Mouse (Mus musculus): ENCODE results near the gene Farsa.

Farsa gene

GRCm38 (mm10) chr8:84912391-84912790 is 55.6 kb downstream of the Farsa start:
- no peak for DNase-seq

GRCm38 (mm10) chr8:84912895-84913501 is 56.2 kb downstream of the Farsa start:
- DNase-seq: peak; percentile 74

DNA sequence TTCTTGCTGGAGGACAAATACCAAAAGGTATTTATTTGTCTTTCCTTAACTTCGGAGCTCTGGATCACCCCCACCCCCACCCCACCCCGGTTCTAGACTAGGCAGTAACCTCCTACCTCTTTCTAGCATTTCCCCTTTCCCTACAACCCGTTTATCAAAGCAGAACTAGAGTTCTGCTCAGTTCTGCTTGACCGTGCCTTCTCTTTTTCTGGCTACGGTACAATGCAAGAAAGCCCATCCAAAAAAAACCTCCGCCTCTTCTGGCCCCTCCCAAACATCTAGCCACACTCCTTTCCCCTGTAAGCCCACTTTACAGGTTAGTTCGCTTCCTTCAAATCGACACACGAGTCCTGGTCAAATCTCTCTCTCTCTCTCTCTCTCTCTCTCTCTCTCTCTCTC is 56.7 kb downstream of the Farsa start:
- DNase-seq: no peak

DNA sequence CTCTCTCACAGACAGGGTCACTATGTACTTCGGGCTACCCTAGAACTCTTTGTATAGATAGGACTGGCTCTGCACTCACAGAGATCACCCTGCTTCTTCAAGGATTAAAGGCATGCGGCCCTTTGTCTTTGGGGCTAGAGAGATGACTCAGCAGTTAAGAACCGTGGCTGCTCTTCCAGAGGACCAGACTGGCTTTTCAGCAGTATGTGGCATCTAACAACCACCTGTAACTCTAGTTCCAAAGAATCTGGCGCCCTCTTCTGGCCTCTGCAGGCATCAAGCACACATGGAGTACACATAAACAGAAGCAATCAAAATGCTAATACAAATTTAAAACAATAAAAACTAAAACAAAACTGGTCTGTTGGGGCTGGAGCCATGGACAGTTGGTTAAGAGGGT is 57.2 kb downstream of the Farsa start:
- DNase-seq: no peak

DNA sequence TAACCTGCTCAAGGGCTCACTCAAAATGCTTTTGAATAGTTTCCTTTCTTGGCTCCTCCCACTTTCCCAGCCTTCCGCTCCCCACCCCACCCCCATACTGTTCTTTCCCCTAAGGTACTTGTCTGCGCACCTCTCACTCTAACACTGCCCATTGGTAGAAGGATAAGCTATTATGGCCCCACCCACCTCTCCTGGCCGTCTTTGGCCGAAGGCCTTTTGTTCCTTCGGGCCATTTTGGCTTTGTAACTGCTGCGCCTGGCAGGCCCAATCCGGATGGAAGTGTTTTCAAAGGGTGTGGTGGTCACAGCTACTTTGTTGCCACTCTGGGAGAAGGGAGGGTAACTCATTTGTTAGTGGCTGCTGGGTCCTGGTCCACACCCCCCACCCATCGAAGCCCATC is 58.5 kb downstream of the Farsa start:
- DNase-seq: no peak

GRCm38 (mm10) chr8:84917781-84918180 is 61.0 kb downstream of the Farsa start:
- no peak for DNase-seq

- DNase-seq: no peak
Measured at GRCm38 (mm10) chr8:84918646-84919045, 61.9 kb downstream of the Farsa start.
